Mouse (Mus musculus): ENCODE results near the gene Gm20662. TPM values are rescaled to one million over a fixed set of nuclear protein-coding genes. Genes with fewer than 3 reads are reported as not detected.

Gene Gm20662
- total RNA-seq (2023): 7.3 TPM

GRCm38 (mm10) chr9:107996049-107996448 is at the start of gene Gm20662:
Gm20662 (plus strand) TSS chr9:107996349.

GRCm38 (mm10) chr9:107949922-107950235 is 46.3 kb upstream of the Gm20662 start, which contains the start of gene Traip:
Traip (plus strand) TSS chr9:107950136.

GRCm38 (mm10) chr9:107975399-107976386 is 20.5 kb upstream of the Gm20662 start, which contains the start of gene Uba7:
Uba7 (plus strand) TSS chr9:107975505.

GRCm38 (mm10) chr9:107982681-107983346 is 13.3 kb upstream of the Gm20662 start, which contains the start of gene Gm20661:
Gm20661 (plus strand) TSS chr9:107983058.

GRCm38 (mm10) chr9:107985131-107986119 is 10.7 kb upstream of the Gm20662 start, which contains the start of gene Inka1:
Inka1 (minus strand) TSS chr9:107985879.

GRCm38 (mm10) chr9:107992197-107992596 is 4.0 kb upstream of the Gm20662 start, which contains the start of gene Cdhr4:
Cdhr4 (plus strand) TSS chr9:107992497.

GRCm38 (mm10) chr9:108001922-108002770 is 6.0 kb downstream of the Gm20662 start, which contains the start of gene Ip6k1:
Ip6k1 (plus strand) TSS chr9:108002501.

GRCm38 (mm10) chr9:108049016-108049455 is 52.9 kb downstream of the Gm20662 start, which contains the start of gene Gmppb:
Gmppb (plus strand) TSS chr9:108049242.

GRCm38 (mm10) chr9:108052885-108053664 is 56.9 kb downstream of the Gm20662 start, which contains the start of gene Amigo3:
Amigo3 (plus strand) TSS chr9:108053159.

GRCm38 (mm10) chr9:108080168-108080567 is 84.0 kb downstream of the Gm20662 start, which contains the start of gene Mst1:
Mst1 (plus strand) TSS chr9:108080436.

GRCm38 (mm10) chr9:108082988-108083431 is 86.9 kb downstream of the Gm20662 start, which contains the start of gene Rnf123:
Rnf123 (minus strand) TSS chr9:108083346.

GRCm38 (mm10) chr9:108094184-108094941 is 98.2 kb downstream of the Gm20662 start, which contains the start of gene Apeh:
Apeh (minus strand) TSS chr9:108094606.

Other genes starting within 250 kb of the Gm20662 start
- gene Rbm5, start 225.4 kb upstream of the Gm20662 start, total RNA-seq (2023): 249 TPM
- gene Rbm6, start 123.1 kb upstream of the Gm20662 start, total RNA-seq (2023): 149 TPM
- 14.0 TPM for gene Mon1a, start 108.2 kb upstream of the Gm20662 start, total RNA-seq (2023)
- gene Mst1r, start 89.5 kb upstream of the Gm20662 start, total RNA-seq (2023): not detected
- not detected for gene Actl11, start 67.9 kb upstream of the Gm20662 start, total RNA-seq (2023)
- not detected for gene Camkv, start 60.7 kb upstream of the Gm20662 start, total RNA-seq (2023)
- 7.0 TPM for gene Traip, start 46.2 kb upstream of the Gm20662 start, total RNA-seq (2023)
- 171 TPM for gene Uba7, start 20.8 kb upstream of the Gm20662 start, total RNA-seq (2023)
- 1.1 TPM for gene Gm20661, start 13.3 kb upstream of the Gm20662 start, total RNA-seq (2023)
- not detected for gene Inka1, start 10.5 kb upstream of the Gm20662 start, total RNA-seq (2023)
- gene Cdhr4, start 3.9 kb upstream of the Gm20662 start, total RNA-seq (2023): 2.6 TPM
- gene Ip6k1, start 6.2 kb downstream of the Gm20662 start, total RNA-seq (2023): 133 TPM
- 23.7 TPM for gene Gmppb, start 52.9 kb downstream of the Gm20662 start, total RNA-seq (2023)
- gene Amigo3, start 56.8 kb downstream of the Gm20662 start, total RNA-seq (2023): 5.9 TPM
- 0.26 TPM for gene Mst1, start 84.1 kb downstream of the Gm20662 start, total RNA-seq (2023)
- gene Rnf123, start 87.0 kb downstream of the Gm20662 start, total RNA-seq (2023): 172 TPM
- gene Apeh, start 98.3 kb downstream of the Gm20662 start, total RNA-seq (2023): 121 TPM
- gene Bsn, start 194.0 kb downstream of the Gm20662 start, total RNA-seq (2023): 0.50 TPM